Mouse (Mus musculus) gonadal fat pad, adult 2 months (tissue): ENCODE data around the gene Fabp6. TPM values are rescaled to one million over a fixed set of nuclear protein-coding genes. Genes with fewer than 3 reads are reported as not detected.
A peak's percentile ranks its signal among the peaks of the same experiment; 100 is the strongest.

Source experiments
- DNase-seq: peaks from one replicate; pipeline ENCODE4 v3.0.0-alpha.2; 2012; ENCODE audit warnings: low read depth
- polyA plus RNA-seq: library from polyadenylated mRNA; depleted of rRNA; stranded (reverse); fragments of >200 nt; gene quantifications from 2 replicates; pipeline ENCODE4 v1.2.3, GENCODE M21; 2012; rRNA removed

Fabp6 gene
- 0.37 TPM in 1 of 2 replicates, not detected in the other for polyA plus RNA-seq

DNA sequence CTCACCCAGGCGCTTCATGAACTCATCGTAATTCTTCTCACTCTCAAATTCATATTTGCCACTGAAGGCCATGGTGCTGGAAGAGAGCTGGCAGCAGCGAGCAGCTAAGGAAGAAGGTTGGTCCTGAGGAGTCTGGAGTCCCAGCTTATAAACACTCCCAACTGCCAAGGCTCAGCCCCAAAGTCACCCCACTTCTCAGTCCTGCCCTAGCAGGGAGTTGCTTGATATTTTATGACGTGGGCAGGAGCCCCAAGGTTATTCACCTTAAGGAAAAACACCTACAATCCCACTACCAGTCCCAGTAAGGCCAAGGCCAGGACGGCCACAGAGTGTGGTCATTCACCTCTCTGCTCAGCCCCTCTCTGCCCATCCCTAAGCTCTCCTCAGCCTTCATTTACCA is at the start of gene Fabp6:
Gene Fabp6 (minus strand): TSS at position 101 of the 400 bp plus-strand sequence.
- no peak for DNase-seq

DNA sequence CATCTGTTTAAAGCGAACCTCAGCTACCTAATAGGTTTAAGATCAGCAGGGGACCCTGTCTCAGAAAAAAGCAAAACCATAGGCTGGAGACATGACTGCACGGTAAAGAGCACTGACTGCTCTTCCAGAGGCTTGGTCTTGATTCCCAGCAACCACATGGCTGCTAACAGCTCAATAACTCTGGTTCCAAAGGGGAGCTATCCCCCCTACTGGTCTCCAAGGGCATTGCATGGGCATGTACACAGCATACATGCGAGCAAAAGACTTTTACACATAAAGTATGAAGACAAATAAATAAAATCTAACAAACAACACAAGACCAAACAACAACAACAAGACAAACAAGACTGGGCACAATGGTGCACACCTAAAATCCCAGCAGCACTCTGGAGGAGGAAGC is 43.9 kb upstream of the Fabp6 start:
- no peak for DNase-seq

DNA sequence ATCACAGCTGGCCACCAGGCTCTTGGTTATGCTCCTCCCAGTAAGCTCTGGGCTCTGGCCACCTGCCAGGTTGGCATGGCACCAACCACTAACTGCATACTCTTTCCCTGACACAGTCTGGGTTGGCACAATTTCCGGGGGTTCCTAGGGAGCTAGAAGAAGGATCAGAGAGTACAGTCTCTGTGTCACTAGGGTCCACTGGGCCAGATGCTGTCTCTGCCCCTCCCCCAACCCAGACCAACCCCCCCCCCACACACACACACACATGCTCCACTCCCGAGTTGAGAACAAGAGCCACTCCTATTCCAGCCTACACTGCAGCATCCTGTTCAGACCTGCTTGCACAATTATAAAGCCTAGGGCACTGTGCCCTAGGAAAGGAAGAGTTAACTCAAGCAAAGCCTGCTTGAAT is 41.8 kb upstream of the Fabp6 start:
- no peak for DNase-seq

DNA sequence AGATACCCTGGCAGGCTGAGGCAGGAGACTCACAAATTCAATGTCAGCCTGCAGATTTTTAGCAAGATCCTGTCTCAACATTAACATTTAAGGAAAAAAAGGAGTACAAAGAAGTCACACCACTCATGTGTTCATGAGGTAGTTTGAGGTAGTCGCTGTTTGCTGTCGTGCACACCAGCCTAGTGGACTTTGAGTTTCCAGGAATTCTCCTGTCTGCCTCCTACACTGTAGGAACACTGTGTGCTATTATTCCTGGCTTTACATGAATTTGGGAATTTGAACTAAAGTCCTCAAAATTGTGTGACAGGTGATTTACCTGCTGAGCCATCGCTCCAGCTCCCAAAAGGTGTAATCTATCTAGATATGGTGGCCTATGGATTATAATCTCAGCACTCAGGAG is 37.1 kb upstream of the Fabp6 start:
- DNase-seq = no peak

DNA sequence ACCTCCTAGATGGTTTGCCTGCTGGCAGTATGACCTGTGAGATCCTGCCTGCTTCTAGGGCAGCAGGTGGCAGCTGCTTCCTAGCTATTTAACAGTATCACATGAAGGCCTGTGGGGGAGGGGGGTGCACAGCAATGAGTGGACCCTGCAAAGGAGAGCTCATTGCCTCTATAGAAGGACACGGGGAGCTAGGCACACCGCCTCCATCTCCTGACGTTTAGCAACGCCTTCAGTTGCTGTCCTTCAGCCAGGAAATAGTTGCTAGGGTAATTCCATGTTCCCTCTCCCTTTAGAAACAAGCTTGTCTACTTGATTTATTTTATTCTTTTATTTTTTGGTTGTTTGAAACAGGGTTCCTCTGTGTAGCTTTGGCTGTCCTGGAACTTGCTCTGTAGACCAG is 35.4 kb upstream of the Fabp6 start:
- no peak for DNase-seq

DNA sequence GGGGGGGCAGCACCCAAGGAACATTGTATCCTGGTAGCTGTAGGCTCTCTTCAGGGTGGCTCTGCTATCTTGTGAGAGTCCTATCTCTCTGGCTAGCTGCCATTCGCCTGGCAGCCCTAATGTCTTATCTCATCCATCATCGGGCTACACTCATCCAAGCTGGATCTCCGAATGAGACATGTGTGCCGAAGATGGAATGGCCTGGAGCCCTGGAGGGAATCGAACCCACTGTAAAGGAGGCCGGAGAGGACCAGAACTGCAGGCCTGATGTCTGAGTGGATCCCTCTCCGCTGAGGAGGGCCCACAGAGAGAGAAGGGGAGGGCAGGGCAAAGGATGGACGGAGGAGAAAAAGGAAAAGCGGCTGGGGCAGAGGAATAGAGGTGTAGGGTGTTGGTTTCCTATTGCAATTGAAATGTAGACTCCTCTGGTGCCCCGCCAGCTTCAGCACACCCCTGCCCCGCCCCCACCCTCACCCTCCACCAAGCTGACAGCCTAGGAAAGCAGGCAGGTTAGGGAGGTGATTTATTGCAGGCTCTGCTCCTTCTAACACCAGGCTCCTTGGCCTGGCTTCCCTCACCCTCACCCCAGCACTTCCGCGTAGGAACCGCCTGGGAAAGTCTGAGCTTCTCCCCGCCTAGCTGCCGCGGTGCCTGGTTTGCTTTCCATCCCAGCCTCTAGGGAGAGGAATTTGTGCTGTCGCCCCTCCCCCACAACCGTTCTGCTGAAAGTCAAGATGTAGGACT is 32.5 kb upstream of the Fabp6 start:
- DNase-seq = no peak

DNA sequence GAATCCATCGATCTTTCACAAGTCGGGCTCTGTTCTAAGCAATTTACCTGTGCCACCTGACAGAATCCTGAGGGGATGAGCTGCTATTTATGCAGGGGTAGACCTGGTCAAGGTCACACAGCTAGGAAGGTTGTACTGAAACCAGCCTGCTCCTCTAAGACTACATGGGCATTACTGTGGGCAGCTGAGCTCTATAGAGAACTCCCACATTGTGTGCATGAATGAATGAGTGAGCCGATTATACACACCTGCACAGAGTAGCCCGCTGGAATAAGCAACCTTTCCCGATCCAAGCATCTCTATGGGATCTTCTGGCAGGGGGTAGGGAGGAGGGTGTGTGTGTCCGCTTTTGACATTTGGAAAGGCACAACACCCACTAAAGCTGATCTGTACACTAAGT is 31.8 kb upstream of the Fabp6 start:
- DNase-seq = no peak

DNA sequence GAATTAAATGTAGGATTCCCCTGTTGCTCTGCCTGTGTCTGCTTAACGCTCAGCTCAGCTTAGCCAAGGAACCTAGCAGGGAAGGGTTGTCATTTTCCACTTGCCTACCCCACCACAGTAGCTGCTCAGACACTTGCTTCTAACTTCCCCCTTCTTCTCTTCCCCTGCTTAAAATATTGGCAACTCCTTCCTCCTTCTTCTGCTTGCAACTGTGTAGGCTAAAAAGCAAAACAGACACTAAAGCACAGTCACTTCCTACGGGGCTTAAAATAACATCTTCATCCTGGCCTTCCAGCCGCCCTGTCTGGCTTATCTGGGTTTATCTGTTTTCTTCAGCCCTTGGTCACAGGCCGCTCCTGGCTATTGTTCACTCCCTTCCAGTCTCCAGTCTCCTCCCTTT is 31.2 kb upstream of the Fabp6 start:
- no peak for DNase-seq

DNA sequence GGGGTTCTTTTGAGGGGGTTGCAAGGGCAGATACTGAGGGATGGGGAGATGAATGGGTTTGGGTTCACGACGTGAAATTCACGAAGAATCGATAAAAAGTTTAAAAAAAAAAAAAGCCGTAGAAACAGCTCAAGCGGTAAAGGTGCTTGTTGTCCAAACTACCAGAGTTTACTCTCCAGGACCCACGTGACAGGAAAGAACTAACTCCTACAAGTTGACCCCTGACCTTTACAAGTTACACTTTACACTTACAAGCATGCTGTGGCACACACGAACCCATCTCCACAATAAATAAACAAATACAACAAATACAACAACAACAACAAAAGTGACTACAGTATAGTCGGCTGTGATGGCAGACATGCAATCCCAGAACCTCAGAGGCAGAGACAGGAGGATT is 30.3 kb upstream of the Fabp6 start:
- DNase-seq = no peak

DNA sequence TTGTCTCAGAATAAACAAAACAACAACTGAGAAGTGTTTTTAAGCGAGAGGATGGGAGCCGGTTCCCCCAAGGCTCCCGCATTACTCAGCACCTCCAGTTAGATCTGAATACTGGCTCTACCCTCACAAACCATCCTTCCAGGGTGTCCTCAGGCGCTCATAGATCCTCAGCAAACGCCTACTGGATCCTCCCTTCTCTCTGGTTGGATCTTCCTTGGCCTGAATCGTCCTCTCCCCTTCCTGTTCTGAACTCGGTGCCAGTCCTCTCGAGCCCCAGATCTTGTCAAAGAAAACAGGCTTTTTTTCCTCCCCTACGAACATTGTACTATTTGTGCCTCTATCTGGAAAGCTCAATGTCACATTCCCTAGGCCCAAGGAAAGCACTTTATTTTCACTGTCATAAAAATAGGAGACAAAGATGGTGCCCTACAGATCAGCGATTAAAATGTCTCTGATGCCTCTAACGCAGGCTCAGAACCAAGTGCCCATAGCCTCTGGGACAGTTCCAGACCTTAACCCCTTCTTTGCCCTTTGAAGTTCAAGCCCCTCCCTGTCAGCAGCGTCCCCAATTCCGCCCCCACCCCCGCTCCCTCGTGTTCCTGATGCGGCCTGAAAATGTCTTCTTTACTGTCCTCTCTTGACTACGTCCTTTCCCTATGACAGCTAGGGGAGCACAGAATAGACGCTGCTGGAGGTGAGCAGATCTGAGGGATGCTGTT is 25.7 kb upstream of the Fabp6 start:
- no peak for DNase-seq

DNA sequence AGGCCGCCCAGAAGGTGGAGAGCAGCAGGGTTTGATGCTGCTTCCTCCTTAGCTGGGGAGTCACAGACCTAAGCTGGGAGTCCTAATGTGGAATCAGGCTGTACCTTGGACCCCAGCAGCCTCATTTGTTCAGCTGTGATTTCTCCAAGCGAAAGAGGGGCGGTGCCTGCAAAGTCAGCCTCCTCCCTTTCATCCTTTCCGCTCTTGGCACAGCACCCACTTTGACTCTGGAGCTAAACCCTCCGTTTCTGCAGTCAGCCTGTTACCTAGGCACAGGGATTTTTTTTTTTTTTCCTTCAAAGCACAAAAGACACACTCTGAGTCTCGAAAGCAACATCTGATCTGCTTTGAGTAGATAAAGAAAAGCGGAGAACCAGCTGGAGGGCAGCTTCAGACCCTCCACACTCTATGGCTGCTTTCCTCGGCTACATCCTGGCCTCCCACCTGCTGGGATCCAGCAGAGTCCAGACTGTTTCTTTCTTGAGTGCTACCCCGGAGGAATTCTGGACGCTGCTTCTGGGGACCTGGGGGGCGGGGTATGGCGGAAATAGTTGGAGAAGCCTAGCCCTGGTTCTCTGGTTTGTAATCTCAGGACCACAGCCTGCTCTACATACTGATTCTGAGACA is 25.1 kb upstream of the Fabp6 start:
- no peak for DNase-seq

DNA sequence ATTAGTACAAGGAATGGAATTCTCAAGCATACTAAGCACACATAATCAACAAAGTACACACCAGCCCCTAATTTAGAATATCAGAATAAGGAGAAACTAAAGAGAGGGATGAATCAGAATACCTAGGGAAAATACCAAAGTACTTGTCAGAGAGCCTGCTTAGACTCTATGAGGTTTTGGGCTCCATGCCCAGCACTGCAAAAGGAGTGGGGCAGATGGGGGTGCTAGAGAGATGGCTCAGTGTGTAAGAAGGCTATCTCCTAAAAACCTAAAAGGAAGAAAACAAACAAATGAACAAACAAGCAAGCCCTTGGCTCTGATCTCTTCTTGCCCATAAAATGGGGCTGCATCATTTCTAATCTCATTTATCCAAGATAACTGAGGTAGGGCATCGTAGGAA is 23.0 kb upstream of the Fabp6 start:
- DNase-seq = no peak

DNA sequence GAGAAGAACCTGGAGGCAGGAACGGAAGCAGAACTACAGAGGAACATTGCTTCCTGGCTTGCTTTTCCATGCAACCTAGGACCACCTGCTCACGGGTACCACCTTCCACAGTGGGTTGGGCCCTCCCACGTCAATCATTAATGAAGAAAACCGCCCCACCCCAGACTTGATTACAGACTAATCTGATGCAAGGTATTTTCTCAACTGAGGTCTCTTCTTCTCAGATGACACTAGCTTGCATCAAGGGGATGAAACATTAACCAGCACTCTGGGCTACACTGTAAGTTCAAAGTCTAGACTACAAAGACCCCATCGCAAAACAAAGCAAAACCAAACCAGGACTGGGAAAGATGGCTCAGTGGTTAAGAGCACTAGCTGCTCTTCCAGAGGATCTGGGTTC is 20.4 kb upstream of the Fabp6 start:
- no peak for DNase-seq

DNA sequence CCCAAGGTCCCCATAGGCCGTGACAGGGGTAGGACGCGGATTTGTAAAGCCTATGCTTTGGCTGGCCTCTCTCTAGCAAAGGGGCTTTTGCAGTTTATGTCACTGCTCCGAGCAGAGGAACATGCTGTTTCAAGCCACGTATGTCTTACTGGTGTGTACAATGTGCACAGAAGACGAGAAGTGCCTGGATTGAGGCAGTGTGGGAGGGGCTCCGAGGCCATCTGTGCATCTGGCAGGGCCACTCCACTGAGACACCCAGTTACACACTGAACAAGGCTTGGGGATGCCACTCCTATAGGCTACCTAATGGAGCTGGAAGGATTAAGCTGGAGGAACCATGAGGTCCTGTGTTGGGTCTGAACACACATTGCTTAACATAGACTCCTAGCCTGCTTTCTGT is 17.1 kb upstream of the Fabp6 start:
- DNase-seq = no peak

DNA sequence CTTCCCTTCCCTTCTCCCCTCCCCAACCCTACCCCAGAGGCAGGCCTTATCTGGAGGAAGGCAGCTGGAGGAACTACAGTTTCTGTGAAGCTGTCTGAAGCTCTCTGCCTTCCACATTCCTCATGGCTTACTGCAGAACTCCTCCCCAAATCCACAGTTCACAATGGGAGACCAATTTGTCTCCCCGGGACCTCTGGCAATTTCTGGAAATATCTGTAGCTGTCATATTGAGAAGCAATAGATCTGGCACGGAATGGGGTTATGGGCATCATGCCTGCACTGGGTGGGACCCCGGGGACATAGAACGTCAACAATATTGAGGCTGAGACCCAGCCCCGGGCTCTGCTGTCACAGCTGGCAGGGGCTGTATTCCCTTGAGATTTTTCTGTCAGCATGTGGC is 16.6 kb upstream of the Fabp6 start:
- no peak for DNase-seq

DNA sequence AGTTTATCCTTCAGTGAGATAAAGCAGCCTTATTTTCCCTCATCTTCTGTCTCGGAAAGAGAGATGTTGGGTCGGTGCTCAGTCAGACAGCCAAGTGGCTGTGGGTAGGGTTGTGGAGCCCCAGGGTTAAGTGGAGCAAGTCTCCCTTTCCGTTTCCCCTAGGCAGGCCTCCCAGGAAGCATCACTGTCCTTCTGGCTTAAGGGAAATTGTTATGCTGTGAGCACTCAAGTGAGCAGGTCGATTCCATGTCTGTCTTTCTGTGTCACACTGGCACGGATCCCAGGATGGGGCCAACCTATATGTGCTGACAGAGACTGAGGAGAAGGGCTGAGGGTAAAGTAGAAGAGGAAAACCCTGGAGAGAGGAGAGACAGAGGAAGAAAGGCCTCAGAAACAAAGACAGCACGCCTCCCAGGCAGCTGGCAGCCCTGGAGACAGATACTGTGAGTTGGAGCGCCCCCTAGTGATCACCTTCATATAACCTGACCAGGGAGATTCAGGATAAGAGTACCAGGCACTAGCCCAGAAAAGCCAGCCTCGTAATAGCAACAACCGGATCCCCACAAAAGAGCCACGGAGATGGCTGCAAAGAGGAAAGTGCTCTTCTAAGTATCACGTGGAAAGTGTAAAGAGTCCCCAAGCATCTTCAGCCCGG is 11.6 kb upstream of the Fabp6 start:
- no peak for DNase-seq

DNA sequence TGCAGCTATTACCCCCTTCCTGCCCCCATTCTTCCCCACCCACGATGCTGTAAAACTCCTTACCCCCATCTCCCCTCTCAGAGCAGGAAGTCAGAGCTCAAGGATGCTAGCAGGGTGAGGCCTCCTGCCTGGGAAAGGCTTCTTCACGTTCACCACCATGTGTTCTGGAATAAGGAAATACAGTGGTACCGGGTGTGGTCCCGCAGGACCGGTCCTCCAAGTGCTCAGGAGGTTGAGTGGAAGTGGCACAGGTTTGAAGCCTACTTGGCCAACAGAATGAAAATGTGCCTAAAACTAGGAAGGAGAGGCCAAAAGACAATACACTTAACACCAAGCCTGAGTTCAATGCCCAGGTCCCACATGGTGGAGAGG is 9.3 kb upstream of the Fabp6 start:
- no peak for DNase-seq

DNA sequence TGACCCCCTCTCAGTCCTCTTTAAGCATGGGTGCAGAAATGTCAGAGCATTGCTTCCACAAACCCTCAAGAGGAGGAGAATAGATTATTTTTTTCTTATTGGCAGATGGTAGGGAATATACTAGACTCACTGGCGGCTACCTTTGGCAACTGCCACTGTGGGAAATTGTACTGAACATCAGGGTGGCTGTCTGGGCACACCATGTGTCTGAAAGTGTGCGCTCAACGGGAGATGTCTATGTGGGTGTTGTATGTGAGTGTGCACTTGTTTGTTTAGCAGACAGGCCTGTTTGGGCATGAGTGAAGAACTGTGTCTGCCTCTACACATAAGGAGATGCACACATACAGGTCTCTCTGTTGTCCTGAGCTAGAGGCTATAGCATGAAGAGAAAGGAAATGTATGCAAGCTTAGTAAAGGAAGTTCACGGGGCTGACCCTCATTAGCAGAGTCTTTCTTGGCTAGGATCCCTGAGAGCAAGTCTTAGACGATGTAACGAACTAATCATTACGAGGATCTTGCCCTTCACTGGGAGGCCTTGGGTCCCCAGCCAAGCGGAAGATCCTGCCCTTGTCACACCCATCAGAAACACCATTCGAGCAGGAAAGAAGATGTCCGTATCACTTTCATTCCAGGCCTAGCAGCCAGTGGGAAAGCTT is 8.8 kb upstream of the Fabp6 start:
- no peak for DNase-seq

DNA sequence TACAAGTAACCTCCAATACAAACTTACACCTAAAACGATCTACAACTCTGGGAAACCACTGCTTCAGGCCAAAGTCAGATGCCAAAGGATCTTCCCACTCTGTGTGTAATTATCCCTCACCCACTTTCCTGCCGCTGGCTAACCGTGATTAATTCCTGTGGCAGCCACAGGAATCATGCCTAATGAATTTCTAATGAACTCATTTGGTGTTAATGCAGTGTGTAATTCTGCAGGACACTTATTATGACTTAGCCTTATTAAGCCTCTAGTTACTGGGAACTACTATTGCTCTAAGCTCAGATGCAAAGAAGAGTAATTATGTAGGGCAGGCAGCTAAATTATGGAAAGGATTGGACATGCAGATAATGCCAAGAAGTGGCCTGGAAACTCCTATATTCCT is 7.1 kb upstream of the Fabp6 start:
- peak; percentile 47 for DNase-seq

DNA sequence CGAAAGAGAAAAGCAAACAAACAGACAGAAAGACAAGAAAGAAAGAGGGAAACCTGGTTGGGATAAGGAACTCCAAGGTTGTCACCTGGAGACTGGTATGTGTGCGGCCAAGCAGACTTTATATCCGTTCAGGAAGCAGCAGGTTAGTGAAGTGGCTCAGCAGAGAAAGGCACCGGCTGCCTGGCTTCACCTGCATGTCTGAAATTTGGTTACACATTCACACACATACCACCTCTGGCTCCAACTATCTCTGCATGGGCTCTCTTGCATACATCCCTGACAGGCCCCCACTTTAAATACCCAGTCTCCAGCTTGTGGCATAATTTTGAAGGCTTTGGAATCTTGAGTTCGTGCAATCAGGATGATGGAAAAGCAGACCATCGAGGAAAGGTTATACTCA is 4.5 kb upstream of the Fabp6 start:
- DNase-seq = no peak

DNA sequence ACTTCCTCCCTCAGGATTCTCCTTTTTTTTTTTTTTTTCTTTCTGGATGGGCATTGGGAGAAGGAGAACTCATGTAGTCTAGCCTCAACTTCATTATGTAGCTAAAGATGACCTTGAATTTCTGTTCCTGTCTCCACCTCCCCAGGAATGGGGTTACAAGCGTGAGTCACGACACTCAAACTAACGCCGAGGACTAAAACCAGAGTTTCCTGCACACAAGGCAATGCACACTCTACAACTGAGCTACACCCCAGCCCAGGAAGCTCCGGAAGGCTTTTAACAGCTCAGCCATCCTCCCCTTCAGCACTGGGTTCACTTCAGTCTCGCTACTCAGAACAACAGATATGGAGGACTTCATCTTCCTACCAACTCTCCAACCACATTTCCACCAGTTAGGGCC is 3.6 kb upstream of the Fabp6 start:
- DNase-seq = no peak

DNA sequence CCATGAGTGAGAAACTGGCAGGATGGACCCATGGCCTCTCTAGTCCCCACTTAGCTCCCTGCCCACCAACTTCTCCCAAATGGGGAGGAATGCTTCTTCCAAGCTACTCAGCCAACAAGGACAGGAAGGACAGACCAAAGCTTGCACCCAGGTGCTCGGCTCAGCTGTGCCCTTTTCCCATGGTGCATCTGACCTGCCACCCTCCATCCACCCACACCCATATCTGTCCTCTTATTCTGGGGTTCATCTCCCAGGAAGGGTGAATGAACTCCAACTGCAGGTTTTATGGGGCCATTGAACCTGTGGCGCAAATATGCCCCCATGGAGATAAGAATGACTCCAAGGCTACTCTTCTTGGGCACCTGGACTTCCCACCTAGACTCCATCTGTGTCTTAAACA is 2.9 kb upstream of the Fabp6 start:
- no peak for DNase-seq
